ENCODE assay signal across 8 mouse cellular contexts in genomic region chr11:118999361-118999804, GRCm38 (mm10). TPM values are rescaled to one million over a fixed set of nuclear protein-coding genes. Genes with fewer than 3 reads are reported as not detected.
A peak's percentile ranks its signal among the peaks of the same experiment; 100 is the strongest.
DNase-seq lines count a peak whose midpoint lies in the region; ATAC-seq and TF ChIP-seq lines count a peak whose summit lies in the region.

No protein-coding gene starts in this region.

- intact Hi-C loops in gastrocnemius, postnatal 36 days (cut with DNase I): no loop called here

- DNase-seq in kidney, postnatal 4 days: peak; percentile 42 to 53
- no peak for DNase-seq in kidney, adult 18-20 months
- DNase-seq in cerebellum, adult 2 months: peak; percentile 61 to 63
- DNase-seq in forebrain, postnatal 0 days: peak; percentile 70
- peak; percentile 64 for DNase-seq in testis, postnatal 10 days (ENCODE audit: low spot score)
- no peak for DNase-seq in spleen, adult 18-20 months
- DNase-seq in gastrocnemius, postnatal 36 days: no peak

- TF ChIP-seq CTCF in cerebellum, adult 2 months (IDR thresholded peaks at IDR 0.05; ENCODE audit: borderline replicate concordance, insufficient read depth, low read depth, low read length): no peak
- TF ChIP-seq CTCF in forebrain, postnatal 0 days (IDR thresholded peaks at IDR 0.05; ENCODE audit: low read depth): no peak

- H3K4me3 ChIP-seq in cerebellum, adult 2 months (replicated peaks; ENCODE audit: insufficient read depth, low read depth, low read length): peak overlapping the region; percentile 12
- H3K4me3 ChIP-seq in forebrain, postnatal 0 days (ENCODE audit: low read depth, low read length): peak overlapping the region; percentile 22
- peak overlapping the region; percentile 10; the same call in 1 of the 2 replicates for H3K4me3 ChIP-seq in limb, embryonic 13.5 days

- peak; percentile 51 for ATAC-seq in forebrain, postnatal 0 days
- no peak for ATAC-seq in limb, embryonic 13.5 days (ENCODE audit: low FRiP score, low read depth)

- H3K9ac ChIP-seq in forebrain, postnatal 0 days: peak overlapping the region; percentile 29; the same call in 1 of the 2 replicates
- no peak overlapping the region for H3K9ac ChIP-seq in limb, embryonic 13.5 days

- no peaks in the 10 kb centered on the region for H3K9me3 ChIP-seq in forebrain, postnatal 0 days (ENCODE audit: low read length)
- no peaks in the 10 kb centered on the region for H3K9me3 ChIP-seq in limb, embryonic 13.5 days

- 7% methylated on average over 26 of the region's 26 CpGs for WGBS in cerebellum, adult 2 months
- WGBS in forebrain, postnatal 0 days: 3% methylated on average over 26 of the region's 26 CpGs
- 5% methylated on average over 26 of the region's 26 CpGs for WGBS in limb, embryonic 13.5 days

- no peak for TF ChIP-seq POLR2A in cerebellum, adult 2 months (IDR thresholded peaks at IDR 0.05; ENCODE audit: borderline replicate concordance, insufficient read depth, low read length)

- no peaks in the 10 kb centered on the region for H3K27me3 ChIP-seq in cerebellum, adult 2 months (ENCODE audit: control insufficient read depth, insufficient read depth, low read length)
- H3K27me3 ChIP-seq in forebrain, postnatal 0 days (ENCODE audit: insufficient read depth, low read length): no peaks in the 10 kb centered on the region
- H3K27me3 ChIP-seq in limb, embryonic 13.5 days: peaks cover 50% of the 10 kb centered on the region

- no peaks in the 10 kb centered on the region for H3K36me3 ChIP-seq in forebrain, postnatal 0 days (ENCODE audit: insufficient read depth)
- no peaks in the 10 kb centered on the region for H3K36me3 ChIP-seq in limb, embryonic 13.5 days

- H3K4me1 ChIP-seq in cerebellum, adult 2 months (ENCODE audit: control insufficient read depth, insufficient read depth, low read length): peaks cover 8% of the 10 kb centered on the region
- H3K4me1 ChIP-seq in forebrain, postnatal 0 days (ENCODE audit: insufficient read depth): no peaks in the 10 kb centered on the region
- H3K4me1 ChIP-seq in limb, embryonic 13.5 days: peaks cover 21% of the 10 kb centered on the region

- H3K27ac ChIP-seq in cerebellum, adult 2 months (ENCODE audit: insufficient read depth, low read length): no peak overlapping the region
- H3K27ac ChIP-seq in forebrain, postnatal 0 days (ENCODE audit: low read depth, low read length): peak overlapping the region; percentile 24; the same call in 1 of the 2 replicates
- no peak overlapping the region for H3K27ac ChIP-seq in limb, embryonic 13.5 days

- peak overlapping the region; percentile 51 for H3K4me2 ChIP-seq in forebrain, postnatal 0 days (ENCODE audit: low read depth)
- peak overlapping the region; percentile 66 for H3K4me2 ChIP-seq in limb, embryonic 13.5 days (replicated peaks)

RNA-seq across cellular contexts. Expression of gene Enpp7, which starts 11.4 kb away (rescaled TPM):
- polyA plus RNA-seq in cerebellum, adult 2 months (2012; rRNA removed): not detected in 2 replicates
- total RNA-seq in forebrain, postnatal 0 days (2014; rRNA removed): not detected in 2 replicates
- not detected in 2 replicates for polyA plus RNA-seq in forebrain, postnatal 0 days (2015; fragmentation: Nextera tagmentation; extraction: Ambion mirVana)
- not detected in 2 replicates for polyA plus RNA-seq in limb, embryonic 13.5 days (2015; fragmentation: Nextera tagmentation; extraction: Ambion mirVana)
- total RNA-seq in gastrocnemius, postnatal 36 days (2021): not detected

RNA-seq across cellular contexts. Expression of gene Cbx2, which starts 23.4 kb away (rescaled TPM):
- 4.1 and 4.6 TPM in 2 replicates for polyA plus RNA-seq in cerebellum, adult 2 months (2012; rRNA removed)
- 9.2 and 15.2 TPM in 2 replicates for total RNA-seq in forebrain, postnatal 0 days (2014; rRNA removed)
- 6.4 TPM in 2 replicates for polyA plus RNA-seq in forebrain, postnatal 0 days (2015; fragmentation: Nextera tagmentation; extraction: Ambion mirVana)
- polyA plus RNA-seq in limb, embryonic 13.5 days (2015; fragmentation: Nextera tagmentation; extraction: Ambion mirVana): 62.8 and 66.7 TPM in 2 replicates
- 1 to 10 TPM in 1 of 2 experiments, under 1 TPM in 1; 0.79 to 1.1 TPM for total RNA-seq in gastrocnemius, postnatal 36 days (2021)

RNA-seq across cellular contexts. Expression of gene Cbx8, which starts 41.4 kb away (rescaled TPM):
- polyA plus RNA-seq in cerebellum, adult 2 months (2012; rRNA removed): 8.7 and 10.5 TPM in 2 replicates
- total RNA-seq in forebrain, postnatal 0 days (2014; rRNA removed): 14.2 and 21.9 TPM in 2 replicates
- 5.3 and 8.5 TPM in 2 replicates for polyA plus RNA-seq in forebrain, postnatal 0 days (2015; fragmentation: Nextera tagmentation; extraction: Ambion mirVana)
- 9.4 and 10.6 TPM in 2 replicates for polyA plus RNA-seq in limb, embryonic 13.5 days (2015; fragmentation: Nextera tagmentation; extraction: Ambion mirVana)
- total RNA-seq in gastrocnemius, postnatal 36 days (2021): 1 to 10 TPM; 1.5 to 1.9 TPM

Comparison
In these comparisons a context has a peak if more than half of its experiments do, and no peak if none do; other contexts are left out.
1. DNase-seq: peak in kidney, postnatal 4 days (2 of 2), cerebellum, adult 2 months (2 of 2), forebrain, postnatal 0 days (single experiment) and testis, postnatal 10 days (single experiment); none in kidney, adult 18-20 months (single experiment), spleen, adult 18-20 months (0 of 2) and gastrocnemius, postnatal 36 days (0 of 2).
2. Peak in every context shown above with its lines, with median percentiles within 50 percentile points of each other: H3K4me3 ChIP-seq.